Mouse (Mus musculus): ENCODE measurements at regions not wholly inside any gene's neighbourhood (a gene's known extent, or its start where the extent isn't known, plus 50 kb on each side); places are given as distances from the start of the nearest gene placed in this dataset.

DNA sequence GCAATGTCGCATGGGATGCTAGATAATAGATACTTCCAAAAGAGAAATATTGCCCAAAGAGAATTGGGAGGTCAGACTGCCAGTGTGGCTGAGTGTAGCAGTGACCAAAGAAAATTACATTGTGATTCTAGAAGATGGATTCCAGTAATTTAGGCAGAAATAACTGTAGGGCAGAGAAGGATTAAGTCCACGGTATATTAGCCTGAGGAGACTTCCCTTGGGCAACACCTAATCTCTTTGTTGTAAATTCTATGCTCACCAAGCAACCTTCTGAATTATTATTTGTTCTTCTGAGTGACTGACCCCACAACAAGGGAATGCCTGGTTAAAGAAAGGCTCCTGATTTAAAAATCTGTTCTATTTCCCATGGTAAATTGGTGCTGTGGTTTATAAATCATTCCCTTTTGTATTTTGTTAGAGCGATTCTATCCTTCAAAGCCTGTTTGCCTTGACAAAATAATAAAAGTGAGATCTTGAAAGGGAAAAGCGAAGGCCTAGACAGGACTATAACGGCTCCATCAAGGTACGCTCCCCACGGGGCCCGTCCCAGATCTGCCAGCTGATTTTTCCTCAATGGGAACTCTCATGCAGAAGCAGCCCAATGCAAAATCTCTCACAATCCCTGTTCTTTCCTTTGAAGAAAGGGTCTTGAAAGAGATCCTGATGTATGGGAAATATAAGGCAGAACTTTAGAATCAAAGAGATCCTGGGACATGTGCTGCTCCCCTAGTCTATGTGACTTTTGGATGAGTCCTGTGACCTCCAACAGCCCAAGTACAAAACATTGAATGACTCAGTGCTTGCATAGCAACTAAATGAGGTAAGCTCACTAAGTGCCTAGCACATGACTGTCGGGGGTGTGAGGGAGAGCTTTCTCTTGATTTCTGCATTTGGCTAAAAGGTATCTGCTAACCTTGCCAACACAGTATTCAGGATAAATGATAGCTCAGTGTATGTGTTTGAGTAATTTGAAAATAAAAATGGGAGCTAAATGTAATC is 90.6 kb upstream of the Map3k7 start:
- Histone ChIP-seq H3K27me3 (ENCODE audit: insufficient read depth, low read length) (no peaks in the 10 kb centered on the region), H3K4me3 (ENCODE audit: low read depth, low read length) (no peak overlapping the region), H3K4me1 (ENCODE audit: insufficient read depth, low read depth, low read length) (no peaks in the 10 kb centered on the region), H3K36me3 (replicated peaks) (no peaks in the 10 kb centered on the region), H3K9me3 (replicated peaks) (no peaks in the 10 kb centered on the region)
- TF ChIP-seq TAL1 (conservative IDR thresholded peaks at IDR 0.05; ENCODE audit: low read depth, low read length) (no peak), GATA2 (IDR thresholded peaks at IDR 0.05; ENCODE audit: borderline replicate concordance, low read depth, low read length) (no peak), CTCF (IDR thresholded peaks at IDR 0.05; ENCODE audit: low read depth, low read length) (no peak), POLR2AphosphoS5 (IDR thresholded peaks at IDR 0.05; ENCODE audit: insufficient replicate concordance, low read depth, low read length) (no peak), GATA1 (IDR thresholded peaks at IDR 0.05; ENCODE audit: borderline replicate concordance, low read length) (no peak)
- no peak for DNase-seq (ENCODE audit: low spot score)
- no peak for ATAC-seq (ENCODE audit: extremely low read depth, insufficient number of reproducible peaks, low FRiP score, poor library complexity, severe bottlenecking)

DNA sequence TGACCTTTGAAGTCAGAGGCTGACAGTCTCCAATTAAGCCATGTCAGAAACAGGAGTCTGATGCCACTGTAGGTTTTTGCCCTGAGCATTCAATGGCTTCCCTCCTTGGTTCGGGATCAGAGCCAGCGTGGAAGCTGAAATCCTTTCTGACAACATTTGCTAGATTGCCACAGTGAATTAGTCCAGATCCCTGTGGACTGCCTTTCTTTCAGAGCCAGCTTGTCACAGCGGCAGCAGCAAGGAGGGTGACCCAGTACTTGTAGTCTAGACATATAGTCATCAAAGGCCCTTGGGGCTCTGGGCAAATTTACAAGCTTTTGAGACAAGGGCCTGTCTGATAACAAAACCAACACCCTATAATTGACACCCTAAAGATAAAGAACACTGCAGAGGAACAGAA is 86.5 kb upstream of the Map3k7 start:
- H3K4me1 ChIP-seq (ENCODE audit: insufficient read depth, low read depth, low read length) = no peaks in the 10 kb centered on the region
- no peak for ATAC-seq (ENCODE audit: extremely low read depth, insufficient number of reproducible peaks, low FRiP score, poor library complexity, severe bottlenecking)
- no peak for DNase-seq (ENCODE audit: low spot score)
- TF ChIP-seq TAL1 (conservative IDR thresholded peaks at IDR 0.05; ENCODE audit: low read depth, low read length) (no peak), POLR2AphosphoS5 (IDR thresholded peaks at IDR 0.05; ENCODE audit: insufficient replicate concordance, low read depth, low read length) (no peak), GATA2 (IDR thresholded peaks at IDR 0.05; ENCODE audit: borderline replicate concordance, low read depth, low read length) (no peak), GATA1 (IDR thresholded peaks at IDR 0.05; ENCODE audit: borderline replicate concordance, low read length) (no peak), CTCF (IDR thresholded peaks at IDR 0.05; ENCODE audit: low read depth, low read length) (no peak)
- no peak overlapping the region for H3K4me3 ChIP-seq (ENCODE audit: low read depth, low read length)
- no peaks in the 10 kb centered on the region for H3K36me3 ChIP-seq (replicated peaks)
- H3K9me3 ChIP-seq (replicated peaks) = no peaks in the 10 kb centered on the region
- H3K27me3 ChIP-seq (ENCODE audit: insufficient read depth, low read length) = no peaks in the 10 kb centered on the region

DNA sequence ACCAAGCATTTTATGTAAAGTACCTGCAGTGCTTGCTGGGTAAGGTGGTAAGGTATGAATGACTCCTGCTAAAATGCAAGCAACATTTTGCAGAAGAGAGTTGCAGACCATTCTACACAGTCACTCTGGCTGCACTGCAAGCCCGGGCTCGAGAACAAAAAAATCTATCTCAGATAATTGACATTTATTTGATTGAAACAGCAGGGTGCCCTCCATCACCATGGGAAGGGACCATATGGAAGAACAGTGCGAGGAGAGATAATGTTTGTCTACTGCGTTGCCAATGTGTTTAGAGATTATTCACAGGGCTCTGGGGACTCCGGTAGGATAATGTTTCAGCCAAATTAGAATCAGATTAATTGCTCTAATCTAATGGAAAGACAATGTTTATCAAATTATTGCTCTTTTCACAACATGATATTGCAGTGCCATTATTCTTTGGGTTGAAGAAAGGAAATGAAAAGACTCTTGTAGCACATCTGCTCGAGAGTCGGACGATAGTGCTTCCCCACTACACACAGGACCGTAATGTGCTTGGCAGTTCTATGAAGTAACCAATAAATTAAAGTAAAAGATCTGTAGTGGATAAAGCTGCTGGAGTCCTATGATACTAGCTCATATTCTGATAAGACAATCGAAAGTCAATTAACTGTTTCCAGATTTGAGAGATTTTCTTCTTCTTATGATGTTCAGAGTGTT is 85.3 kb upstream of the Map3k7 start:
- Histone ChIP-seq H3K4me1 (ENCODE audit: insufficient read depth, low read depth, low read length) (no peaks in the 10 kb centered on the region), H3K27me3 (ENCODE audit: insufficient read depth, low read length) (no peaks in the 10 kb centered on the region), H3K4me3 (ENCODE audit: low read depth, low read length) (no peak overlapping the region), H3K36me3 (replicated peaks) (no peaks in the 10 kb centered on the region), H3K9me3 (replicated peaks) (no peaks in the 10 kb centered on the region)
- ATAC-seq (ENCODE audit: extremely low read depth, insufficient number of reproducible peaks, low FRiP score, poor library complexity, severe bottlenecking) (no peak), DNase-seq (ENCODE audit: low spot score) (no peak)
- no peak for TF ChIP-seq TAL1 (conservative IDR thresholded peaks at IDR 0.05; ENCODE audit: low read depth, low read length)

DNA sequence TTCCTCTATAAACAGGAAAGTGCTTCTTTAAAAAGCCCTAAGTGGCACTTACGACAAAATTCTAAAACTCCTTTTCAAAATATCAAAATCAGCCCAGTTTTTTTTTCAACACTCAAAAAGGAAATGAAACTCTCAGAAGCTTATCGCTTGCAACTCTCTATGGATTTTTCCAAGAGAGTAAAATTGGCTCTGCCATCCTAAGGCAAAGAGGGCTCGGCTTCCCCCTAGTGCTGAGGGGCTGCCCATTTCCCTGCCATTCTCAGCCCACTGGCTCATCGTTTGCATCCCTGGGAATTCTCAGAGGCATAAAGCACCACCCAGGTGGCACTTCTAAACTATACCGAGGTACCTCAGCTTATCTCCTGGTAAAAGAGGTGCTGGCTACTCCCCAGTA is 84.7 kb upstream of the Map3k7 start:
- Histone ChIP-seq H3K4me1 (ENCODE audit: insufficient read depth, low read depth, low read length) (no peaks in the 10 kb centered on the region), H3K4me3 (ENCODE audit: low read depth, low read length) (no peak overlapping the region), H3K9me3 (replicated peaks) (no peaks in the 10 kb centered on the region), H3K27me3 (ENCODE audit: insufficient read depth, low read length) (no peaks in the 10 kb centered on the region), H3K36me3 (replicated peaks) (no peaks in the 10 kb centered on the region)
- DNase-seq (ENCODE audit: low spot score) (no peak), ATAC-seq (ENCODE audit: extremely low read depth, insufficient number of reproducible peaks, low FRiP score, poor library complexity, severe bottlenecking) (no peak)
- TF ChIP-seq TAL1 (conservative IDR thresholded peaks at IDR 0.05; ENCODE audit: low read depth, low read length) (no peak), GATA1 (IDR thresholded peaks at IDR 0.05; ENCODE audit: borderline replicate concordance, low read length) (no peak), GATA2 (IDR thresholded peaks at IDR 0.05; ENCODE audit: borderline replicate concordance, low read depth, low read length) (no peak), POLR2AphosphoS5 (IDR thresholded peaks at IDR 0.05; ENCODE audit: insufficient replicate concordance, low read depth, low read length) (no peak)

DNA sequence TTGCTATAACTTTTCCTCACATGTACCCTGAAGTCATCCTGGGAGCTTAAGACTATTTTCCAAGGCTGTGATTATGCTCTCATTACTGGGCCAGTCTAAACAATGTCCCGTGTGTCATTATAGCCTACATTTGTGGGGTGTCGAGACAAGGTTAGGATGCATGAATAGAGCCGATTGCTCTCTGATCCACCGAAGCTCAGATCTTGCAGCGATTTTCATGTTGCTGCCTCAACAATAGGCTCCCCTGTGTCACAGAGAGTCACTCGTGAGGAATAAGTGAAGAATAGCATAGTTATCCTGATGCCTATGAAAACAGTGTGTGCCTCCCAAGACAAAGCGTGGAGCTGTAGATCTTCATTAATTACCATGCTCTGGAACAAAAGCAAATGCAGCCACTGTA is 83.7 kb upstream of the Map3k7 start:
- DNase-seq (ENCODE audit: low spot score) = no peak
- TF ChIP-seq POLR2AphosphoS5 (IDR thresholded peaks at IDR 0.05; ENCODE audit: insufficient replicate concordance, low read depth, low read length) (no peak), CTCF (IDR thresholded peaks at IDR 0.05; ENCODE audit: low read depth, low read length) (no peak), TAL1 (conservative IDR thresholded peaks at IDR 0.05; ENCODE audit: low read depth, low read length) (no peak), GATA2 (IDR thresholded peaks at IDR 0.05; ENCODE audit: borderline replicate concordance, low read depth, low read length) (no peak)
- H3K4me1 ChIP-seq (ENCODE audit: insufficient read depth, low read depth, low read length) = no peaks in the 10 kb centered on the region
- ATAC-seq (ENCODE audit: extremely low read depth, insufficient number of reproducible peaks, low FRiP score, poor library complexity, severe bottlenecking) = no peak
- no peak overlapping the region for H3K4me3 ChIP-seq (ENCODE audit: low read depth, low read length)
- no peaks in the 10 kb centered on the region for H3K27me3 ChIP-seq (ENCODE audit: insufficient read depth, low read length)
- H3K36me3 ChIP-seq (replicated peaks) = no peaks in the 10 kb centered on the region
- H3K9me3 ChIP-seq (replicated peaks) = no peaks in the 10 kb centered on the region

DNA sequence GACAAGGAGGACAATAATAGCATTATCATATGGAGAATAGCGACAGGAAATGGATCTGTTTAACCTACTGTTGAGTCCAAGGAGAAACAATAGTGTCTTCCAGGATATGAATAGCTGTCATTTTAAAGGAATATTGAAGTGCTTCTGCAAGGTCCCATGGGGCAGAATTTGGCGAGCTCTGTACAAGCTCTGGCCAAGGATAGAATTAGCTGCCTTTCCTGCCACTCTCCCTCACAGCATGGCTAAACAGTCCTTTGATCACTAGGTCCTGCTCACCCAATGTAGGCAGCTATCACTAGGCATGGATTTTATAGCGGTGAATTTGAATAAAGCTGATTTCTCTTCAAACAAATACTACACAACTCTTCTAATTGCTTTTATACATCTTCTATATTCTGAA is 74.2 kb upstream of the Map3k7 start:
- ATAC-seq (ENCODE audit: extremely low read depth, insufficient number of reproducible peaks, low FRiP score, poor library complexity, severe bottlenecking) (no peak), DNase-seq (ENCODE audit: low spot score) (no peak)
- H3K27me3 ChIP-seq (ENCODE audit: insufficient read depth, low read length) = no peaks in the 10 kb centered on the region

More for the DNA sequence above, 74.2 kb upstream of the Map3k7 start:
- H3K9me3 ChIP-seq (replicated peaks) = no peaks in the 10 kb centered on the region
- no peaks in the 10 kb centered on the region for H3K36me3 ChIP-seq (replicated peaks)
- no peak overlapping the region for H3K4me3 ChIP-seq (ENCODE audit: low read depth, low read length)
- H3K4me1 ChIP-seq (ENCODE audit: insufficient read depth, low read depth, low read length) = no peaks in the 10 kb centered on the region
- TF ChIP-seq GATA1 (IDR thresholded peaks at IDR 0.05; ENCODE audit: borderline replicate concordance, low read length) (no peak), TAL1 (conservative IDR thresholded peaks at IDR 0.05; ENCODE audit: low read depth, low read length) (no peak), POLR2AphosphoS5 (IDR thresholded peaks at IDR 0.05; ENCODE audit: insufficient replicate concordance, low read depth, low read length) (no peak), GATA2 (IDR thresholded peaks at IDR 0.05; ENCODE audit: borderline replicate concordance, low read depth, low read length) (no peak), CTCF (IDR thresholded peaks at IDR 0.05; ENCODE audit: low read depth, low read length) (no peak)
